Mouse (Mus musculus) ES-Bruce4 (cell line): ENCODE measurements around the gene Uvssa. TPM values are rescaled to one million over a fixed set of nuclear protein-coding genes. Genes with fewer than 3 reads are reported as not detected.

Experiments
- H3K27ac ChIP-seq: 2 replicates; pipeline ENCODE4 v1.5.1; 2012; ENCODE audit warnings: low read length, inconsistent platforms; ENCODE audit not compliant: insufficient read depth
- H3K27me3 ChIP-seq: 2 replicates; pipeline ENCODE4 v1.6.1; 2012; ENCODE audit warnings: mild to moderate bottlenecking, low read length, inconsistent platforms; ENCODE audit not compliant: control insufficient read depth, poor library complexity, insufficient read depth, severe bottlenecking
- H3K36me3 ChIP-seq: 2 replicates; pipeline ENCODE4 v1.6.1; 2012; ENCODE audit warnings: inconsistent platforms, mild to moderate bottlenecking, low read length, moderate library complexity; ENCODE audit not compliant: control insufficient read depth, poor library complexity, insufficient read depth, severe bottlenecking
- H3K4me1 ChIP-seq: one replicate; pipeline ENCODE4 v1.8.1; 2011; ENCODE audit warnings: low read length; ENCODE audit not compliant: control insufficient read depth, insufficient read depth
- H3K4me3 ChIP-seq: 2 replicates; pipeline ENCODE4 v1.5.1; 2011; ENCODE audit warnings: low read depth, mild to moderate bottlenecking, low read length
- H3K9ac ChIP-seq: 2 replicates; pipeline ENCODE4 v1.6.1; 2012; ENCODE audit warnings: low read depth, mild to moderate bottlenecking, inconsistent platforms; ENCODE audit not compliant: poor library complexity, severe bottlenecking
- H3K9me3 ChIP-seq: replicated peaks from 2 replicates; pipeline ENCODE4 v1.6.1; 2012; ENCODE audit warnings: mild to moderate bottlenecking, low read length, inconsistent platforms; ENCODE audit not compliant: control insufficient read depth, poor library complexity, insufficient read depth, severe bottlenecking
- CTCF ChIP-seq: IDR thresholded peaks from one replicate; pipeline ENCODE4 v1.8.1; 2011; ENCODE audit warnings: low read depth, low read length
- EP300 ChIP-seq: IDR thresholded peaks from 2 replicates; pipeline ENCODE4 v1.6.1; 2011; ENCODE audit warnings: low read depth, low read length; ENCODE audit not compliant: insufficient read depth
- POLR2A ChIP-seq: IDR thresholded peaks from one replicate; pipeline ENCODE4 v1.8.1; 2011; ENCODE audit warnings: low read length; ENCODE audit not compliant: insufficient read depth
- polyA plus RNA-seq: library from polyadenylated mRNA; stranded (reverse); fragments of >200 nt; gene quantifications from 2 replicates; pipeline ENCODE4 v1.2.4, GENCODE M21; 2011; ENCODE audit warnings: low read depth; ENCODE audit not compliant: missing spikeins, insufficient read depth, insufficient read length

The Uvssa gene
- polyA plus RNA-seq, 1 experiment = 6.9 TPM

DNA sequence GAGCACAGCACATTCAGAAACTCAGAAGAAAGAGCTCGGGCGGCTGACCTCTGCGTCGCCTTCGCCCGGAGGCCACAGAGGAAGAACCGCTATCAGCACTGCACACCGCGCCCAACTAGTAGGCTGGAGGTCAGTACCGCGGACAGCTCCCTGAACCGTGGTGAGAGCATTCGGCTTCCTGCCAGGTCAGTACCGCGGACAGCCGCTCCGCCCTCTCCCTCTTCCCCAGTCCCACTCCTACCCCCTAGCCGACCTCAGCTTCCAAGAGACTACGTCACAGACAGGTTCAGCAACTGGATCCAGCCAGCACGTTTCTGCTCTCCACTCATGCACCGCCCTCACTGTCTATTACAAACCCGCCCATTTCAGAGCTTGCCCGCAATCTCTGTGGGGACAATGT lies 59.9 kb downstream of the Uvssa start:
- Histone ChIP-seq H3K4me1 (no peaks in the 10 kb centered on the region), H3K9ac (no peak overlapping the region), H3K9me3 (no peaks in the 10 kb centered on the region), H3K4me3 (no peak overlapping the region), H3K27ac (no peak overlapping the region), H3K36me3 (no peaks in the 10 kb centered on the region), H3K27me3 (peaks cover 14% of the 10 kb centered on the region)
- TF ChIP-seq EP300 = peak; percentile 61; the same call in 1 of the 2 replicates
- no peak for TF ChIP-seq CTCF

DNA sequence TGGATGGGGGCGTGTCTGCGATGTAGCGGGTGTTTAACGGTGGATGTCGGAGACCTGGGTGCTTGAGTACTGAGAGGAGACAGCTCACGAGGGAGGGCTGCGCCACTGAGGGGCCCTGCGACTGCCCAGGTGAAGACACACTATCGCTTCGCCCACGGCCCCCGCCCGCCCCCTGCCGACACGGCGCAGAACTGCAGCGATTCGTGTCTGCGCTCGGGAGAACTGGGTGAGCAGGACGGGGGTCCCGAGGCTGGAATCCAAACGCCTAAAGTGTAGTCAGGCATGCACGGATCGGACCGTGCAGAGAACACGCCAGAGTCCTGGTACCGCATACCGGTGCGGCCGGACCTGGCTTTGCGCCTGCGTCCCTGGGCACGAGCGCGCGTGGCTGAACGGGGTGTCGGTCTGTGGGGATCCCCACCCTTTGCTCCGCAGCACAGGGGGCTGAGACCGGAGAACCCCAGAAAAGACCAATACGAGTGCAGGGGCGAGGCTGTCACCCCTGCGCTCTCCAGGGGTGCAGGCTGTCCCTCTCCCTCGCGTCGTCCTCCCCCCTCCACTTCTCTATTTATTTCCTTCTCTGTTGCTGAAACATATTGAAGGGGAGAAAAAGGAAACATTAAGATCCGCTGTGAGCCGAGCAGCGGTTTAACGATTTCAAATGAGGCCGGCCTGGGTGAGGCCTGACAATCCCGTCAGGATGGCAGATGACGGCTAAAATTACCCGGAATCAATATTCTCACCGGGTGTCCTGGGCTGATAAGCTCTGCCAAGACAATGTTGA lies 64.8 kb downstream of the Uvssa start:
- Histone ChIP-seq H3K4me1 (no peaks in the 10 kb centered on the region), H3K27ac (no peak overlapping the region), H3K27me3 (no peaks in the 10 kb centered on the region), H3K9me3 (no peaks in the 10 kb centered on the region), H3K9ac (no peak overlapping the region), H3K4me3 (peak overlapping the region; percentile 25), H3K36me3 (no peaks in the 10 kb centered on the region)
- TF ChIP-seq EP300 (no peak), CTCF (peak; percentile 85)

DNA sequence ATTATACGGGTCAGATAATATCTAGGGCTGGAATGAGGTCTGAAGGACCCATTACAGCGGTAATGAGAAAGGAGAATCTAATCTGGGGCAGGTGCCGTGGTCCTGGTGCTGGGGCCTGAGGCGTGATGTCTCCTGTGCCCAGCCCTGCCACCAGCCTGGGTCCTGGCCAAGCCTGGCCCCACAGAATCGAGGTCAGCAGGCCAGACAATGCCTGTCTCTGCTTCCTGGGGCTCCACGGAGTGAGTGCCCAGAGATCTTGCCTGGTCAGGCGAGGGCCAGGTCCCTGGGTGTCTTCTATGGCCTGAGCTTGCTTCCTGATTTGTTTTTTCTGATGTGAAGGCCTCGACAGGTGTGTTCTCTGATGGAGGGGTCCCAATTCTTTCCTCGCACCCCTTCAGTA lies 65.4 kb downstream of the Uvssa start:
- no peak for TF ChIP-seq EP300
- no peaks in the 10 kb centered on the region for H3K36me3 ChIP-seq
- H3K4me3 ChIP-seq = no peak overlapping the region
- H3K27ac ChIP-seq = no peak overlapping the region
- no peaks in the 10 kb centered on the region for H3K9me3 ChIP-seq
- H3K9ac ChIP-seq = no peak overlapping the region
- H3K27me3 ChIP-seq = no peaks in the 10 kb centered on the region
- H3K4me1 ChIP-seq = no peaks in the 10 kb centered on the region

DNA sequence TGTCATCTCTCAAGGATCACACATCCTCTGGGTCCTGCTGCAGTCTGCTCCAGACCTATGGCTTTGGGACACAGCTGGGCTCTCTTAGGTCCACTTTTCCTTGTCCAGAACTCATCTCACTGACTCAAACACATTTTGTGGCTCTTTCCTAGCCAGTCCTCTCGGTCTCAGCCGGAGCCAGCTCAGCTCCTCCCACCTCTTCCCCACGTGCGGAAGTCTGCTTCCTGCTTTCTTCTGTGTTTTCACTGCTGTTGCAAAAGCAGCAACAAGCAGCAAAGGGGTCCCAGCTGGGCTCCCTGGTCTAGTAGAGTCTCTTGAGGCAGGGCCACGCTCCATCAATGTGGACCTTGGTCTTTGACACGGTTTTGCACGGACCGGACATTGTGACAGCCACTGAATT lies 77.4 kb downstream of the Uvssa start:
- Histone ChIP-seq H3K9me3 (no peaks in the 10 kb centered on the region), H3K36me3 (no peaks in the 10 kb centered on the region), H3K4me1 (no peaks in the 10 kb centered on the region), H3K9ac (no peak overlapping the region), H3K4me3 (no peak overlapping the region), H3K27ac (no peak overlapping the region), H3K27me3 (no peaks in the 10 kb centered on the region)
- TF ChIP-seq POLR2A = no peak
- no peak for TF ChIP-seq CTCF
- TF ChIP-seq EP300 = no peak

DNA sequence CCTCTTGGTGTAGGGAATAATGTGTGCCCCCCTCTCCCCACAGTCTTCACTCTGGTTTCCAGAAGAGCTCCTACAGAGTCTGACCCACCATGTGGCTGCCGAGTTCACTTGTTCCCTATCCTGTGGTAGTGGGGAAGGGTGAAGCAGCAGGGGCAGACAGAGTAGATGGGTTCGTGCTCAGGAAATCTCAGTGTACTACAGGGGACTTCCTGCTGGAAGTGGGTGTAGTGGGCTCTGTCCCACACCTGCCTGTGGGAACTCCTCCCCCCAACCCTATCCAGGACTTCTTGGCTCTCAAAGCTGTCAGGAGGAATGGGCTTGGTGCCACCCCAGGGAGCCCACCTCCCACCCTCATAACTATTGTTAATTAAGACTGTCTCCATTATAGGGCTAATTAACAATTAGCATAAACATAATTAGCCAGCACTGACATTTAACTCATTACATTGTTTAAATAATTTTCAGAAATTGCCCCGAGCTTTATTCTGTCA lies 79.8 kb downstream of the Uvssa start:
- no peaks in the 10 kb centered on the region for H3K27me3 ChIP-seq
- TF ChIP-seq POLR2A (no peak), EP300 (no peak)

DNA sequence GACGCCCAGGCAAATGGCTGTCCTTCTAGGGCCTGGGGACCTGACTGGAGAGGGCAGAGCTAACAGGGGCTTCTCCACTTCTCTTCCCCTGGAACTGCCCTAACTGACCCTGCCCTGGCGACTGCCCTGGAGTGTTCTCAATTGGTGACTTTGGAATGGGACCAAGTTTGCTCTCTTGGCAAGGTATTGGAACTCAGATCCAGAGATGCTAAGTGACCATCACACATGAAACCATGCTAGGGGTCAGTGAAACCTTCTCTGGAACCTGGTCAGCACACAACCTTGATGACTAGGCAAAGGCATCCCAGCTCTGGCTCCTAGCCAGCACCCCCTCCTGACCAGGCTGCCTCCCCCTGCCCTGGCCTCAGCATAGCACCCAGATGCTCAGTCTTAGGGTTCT lies 80.8 kb downstream of the Uvssa start:
- no peak for TF ChIP-seq EP300
- TF ChIP-seq CTCF = no peak
- TF ChIP-seq POLR2A = no peak
- H3K36me3 ChIP-seq = no peaks in the 10 kb centered on the region
- H3K4me1 ChIP-seq = no peaks in the 10 kb centered on the region
- H3K4me3 ChIP-seq = no peak overlapping the region
- no peak overlapping the region for H3K27ac ChIP-seq
- no peaks in the 10 kb centered on the region for H3K27me3 ChIP-seq
- H3K9ac ChIP-seq = no peak overlapping the region
- no peaks in the 10 kb centered on the region for H3K9me3 ChIP-seq

More for the DNA sequence above, 79.8 kb downstream of the Uvssa start:
- Histone ChIP-seq H3K27ac (no peak overlapping the region), H3K4me3 (no peak overlapping the region), H3K36me3 (no peaks in the 10 kb centered on the region), H3K9ac (no peak overlapping the region), H3K4me1 (no peaks in the 10 kb centered on the region), H3K9me3 (no peaks in the 10 kb centered on the region)
